Mouse (Mus musculus): ENCODE results near the gene Snrnp25.

The Snrnp25 gene

GRCm38 (mm10) chr11:32224468-32225139, 19.4 kb downstream of the Snrnp25 start:
- peak; percentile 52 for DNase-seq (ENCODE audit: extremely low spot score)

GRCm38 (mm10) chr11:32225222-32226104, 20.2 kb downstream of the Snrnp25 start:
- DNase-seq (ENCODE audit: extremely low spot score), result no peak

GRCm38 (mm10) chr11:32226124-32226871, 21.1 kb downstream of the Snrnp25 start, which contains the start of gene Mpg:
Gene Mpg (plus strand): TSS chr11:32226505.
- peak; percentile 90 for DNase-seq (ENCODE audit: extremely low spot score)

- no peak for DNase-seq (ENCODE audit: extremely low spot score)
Observed at GRCm38 (mm10) chr11:32227041-32227440, 21.8 kb downstream of the Snrnp25 start.

GRCm38 (mm10) chr11:32227555-32227954, 22.3 kb downstream of the Snrnp25 start:
- no peak for DNase-seq (ENCODE audit: extremely low spot score)

- DNase-seq (ENCODE audit: extremely low spot score), result no peak
Observed at GRCm38 (mm10) chr11:32228292-32228845, 23.2 kb downstream of the Snrnp25 start.

GRCm38 (mm10) chr11:32230220-32230619, 25.0 kb downstream of the Snrnp25 start:
- no peak for DNase-seq (ENCODE audit: extremely low spot score)

- DNase-seq (ENCODE audit: extremely low spot score), result no peak
Observed at GRCm38 (mm10) chr11:32231125-32231524, 25.9 kb downstream of the Snrnp25 start.

GRCm38 (mm10) chr11:32232848-32233247, 27.6 kb downstream of the Snrnp25 start:
- no peak for DNase-seq (ENCODE audit: extremely low spot score)

- no peak for DNase-seq (ENCODE audit: extremely low spot score)
Observed at GRCm38 (mm10) chr11:32233895-32234294, 28.7 kb downstream of the Snrnp25 start.

- DNase-seq (ENCODE audit: extremely low spot score), result no peak
Observed at GRCm38 (mm10) chr11:32234816-32235485, 29.7 kb downstream of the Snrnp25 start.

- DNase-seq (ENCODE audit: extremely low spot score), result no peak
Observed at GRCm38 (mm10) chr11:32235646-32236045, 30.4 kb downstream of the Snrnp25 start.

GRCm38 (mm10) chr11:32236132-32236531, 30.9 kb downstream of the Snrnp25 start:
- DNase-seq (ENCODE audit: extremely low spot score), result no peak

GRCm38 (mm10) chr11:32236712-32237410, 31.6 kb downstream of the Snrnp25 start:
- DNase-seq (ENCODE audit: extremely low spot score), result peak; percentile 29

GRCm38 (mm10) chr11:32237411-32237795, 32.2 kb downstream of the Snrnp25 start:
- DNase-seq (ENCODE audit: extremely low spot score), result no peak

- peak; percentile 65 for DNase-seq (ENCODE audit: extremely low spot score)
Observed at GRCm38 (mm10) chr11:32238093-32238860, 33.1 kb downstream of the Snrnp25 start.

- no peak for DNase-seq (ENCODE audit: extremely low spot score)
Observed at GRCm38 (mm10) chr11:32241391-32241790, 36.2 kb downstream of the Snrnp25 start.

- no peak for DNase-seq (ENCODE audit: extremely low spot score)
Observed at GRCm38 (mm10) chr11:32242209-32242608, 37.0 kb downstream of the Snrnp25 start.

- no peak for DNase-seq (ENCODE audit: extremely low spot score)
Observed at GRCm38 (mm10) chr11:32243205-32243955, 38.2 kb downstream of the Snrnp25 start.

Measured in embryo, embryonic 9.5 days (tissue).